Mouse (Mus musculus) olfactory bulb, adult 2 months (tissue): ENCODE data around the gene Kif5a.
"Not testable (repeated sequence)": the region's sequence is repeated elsewhere in the genome, so short reads cannot be mapped to it uniquely, and the experiment has no call there.

ENCODE experiments used
- CTCF ChIP-seq: fragments of 200-500 bp; IDR thresholded peaks from 2 replicates; pipeline ENCODE4 v1.5.1; 2012; ENCODE audit warnings: low read depth, mild to moderate bottlenecking, low read length, moderate library complexity; ENCODE audit not compliant: insufficient read depth
- POLR2A ChIP-seq: fragments of 200-500 bp; IDR thresholded peaks from 2 replicates; pipeline ENCODE4 v1.6.1; 2012; ENCODE audit warnings: mild to moderate bottlenecking, low read depth, low read length, moderate library complexity; ENCODE audit not compliant: insufficient read depth

DNA sequence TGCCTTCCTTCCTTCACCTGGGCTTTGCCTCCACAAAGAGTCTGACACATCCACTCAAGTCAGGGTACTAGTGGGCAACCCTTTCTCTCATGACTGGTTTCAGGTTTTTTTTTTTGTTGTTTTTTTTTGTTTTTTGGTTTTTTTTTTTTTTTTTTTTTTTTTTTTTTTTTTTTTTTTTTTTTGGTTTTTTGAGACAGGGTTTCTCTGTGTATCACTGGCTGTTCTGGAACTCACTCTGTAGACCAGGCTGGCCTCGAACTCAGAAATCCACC lies 71.2 kb downstream of the Kif5a start:
- not testable (repeated sequence) for TF ChIP-seq POLR2A, CTCF
